Mouse (Mus musculus) embryonic facial prominence, embryonic 11.5 days (tissue): ENCODE measurements around the gene Aarsd1. TPM values are rescaled to one million over a fixed set of nuclear protein-coding genes. Genes with fewer than 3 reads are reported as not detected.

ENCODE experiments used
- ATAC-seq: fragments of 200-750 bp; cut with Nextera tagmentation; replicated peaks from 2 replicates; pipeline ENCODE4 v1.8.0; 2017; ENCODE audit warnings: low read depth; ENCODE audit not compliant: insufficient number of reproducible peaks, low FRiP score, low TSS enrichment
- DNase-seq: peaks from one replicate; pipeline ENCODE4 v3.0.0-alpha.2; 2015; ENCODE audit warnings: low spot score
- H3K27ac ChIP-seq: fragments of 300-500 bp; sonication (generic); replicated peaks from 2 replicates; pipeline ENCODE4 v1.5.1; 2014; ENCODE audit warnings: mild to moderate bottlenecking, low read depth, low read length, control low read depth
- H3K27me3 ChIP-seq: fragments of 300-500 bp; sonication (generic); 2 replicates; pipeline ENCODE4 v1.6.1; 2014; ENCODE audit warnings: mild to moderate bottlenecking, low read length, moderate library complexity, mixed read lengths; ENCODE audit not compliant: control insufficient read depth, insufficient read depth
- H3K36me3 ChIP-seq: fragments of 300-500 bp; sonication (generic); replicated peaks from 2 replicates; pipeline ENCODE4 v1.6.1; 2014; ENCODE audit warnings: low read depth, mild to moderate bottlenecking, low read length, moderate library complexity, mixed read lengths; ENCODE audit not compliant: control insufficient read depth, insufficient read depth
- H3K4me1 ChIP-seq: fragments of 300-500 bp; sonication (generic); 2 replicates; pipeline ENCODE4 v1.6.1; 2014; ENCODE audit warnings: low read length, mixed read lengths; ENCODE audit not compliant: control insufficient read depth, insufficient read depth
- H3K4me2 ChIP-seq: fragments of 300-500 bp; sonication (generic); 2 replicates; pipeline ENCODE4 v1.6.1; 2014; ENCODE audit warnings: low read depth, mild to moderate bottlenecking, control low read depth, low read length, moderate library complexity
- H3K4me3 ChIP-seq: fragments of 300-500 bp; sonication (generic); 2 replicates; pipeline ENCODE4 v1.5.1; 2014; ENCODE audit warnings: low read depth, low read length, control low read depth
- H3K9ac ChIP-seq: fragments of 300-500 bp; sonication (generic); replicated peaks from 2 replicates; pipeline ENCODE4 v1.6.1; 2014; ENCODE audit warnings: mild to moderate bottlenecking, control low read depth, low read length
- H3K9me3 ChIP-seq: fragments of 300-500 bp; sonication (generic); replicated peaks from 2 replicates; pipeline ENCODE4 v1.6.1; 2016; ENCODE audit warnings: mild to moderate bottlenecking, low read length, inconsistent platforms, mixed read lengths; ENCODE audit not compliant: control insufficient read depth
- WGBS: fragments of 180-500 bp; shearing (Covaris S2); extraction: QIAGEN DNeasy Blood & Tissue Kit; methylation state at CpG from one replicate; pipeline ENCODE4 v1.1.7; 2014; 5-methylcytosine and 5-hydroxymethylcytosine counted together
- polyA plus RNA-seq: library from polyadenylated mRNA; unstranded; fragments of >200 nt; fragmentation: Nextera tagmentation; extraction: Ambion mirVana; gene quantifications from 2 replicates; pipeline ENCODE4 v1.2.1, GENCODE M21; 2014

The Aarsd1 gene
- polyA plus RNA-seq, 1 experiment from 2014 or later = 90.9 TPM

GRCm38 (mm10) chr11:101426165-101426564 lies 8.8 kb upstream of the Aarsd1 start:
- Histone ChIP-seq H3K4me3 (peak overlapping the region; percentile 74), H3K4me1 (no peaks in the 10 kb centered on the region), H3K36me3 (peaks cover 2% of the 10 kb centered on the region; the same call in 1 of the 2 replicates), H3K9ac (no peak overlapping the region), H3K27me3 (no peaks in the 10 kb centered on the region), H3K27ac (no peak overlapping the region), H3K4me2 (peak overlapping the region; percentile 79), H3K9me3 (no peaks in the 10 kb centered on the region)
- 65% methylated on average over 8 of the region's 8 CpGs for WGBS
- no peak for ATAC-seq
- no peak for DNase-seq

GRCm38 (mm10) chr11:101424925-101425813 lies 7.8 kb upstream of the Aarsd1 start, which contains the start of the genes Rundc1 and Ptges3l:
Gene Rundc1 (plus strand): TSS chr11:101425085.
Gene Ptges3l (minus strand): TSS chr11:101425333.
- under 1% methylated on average over 76 of the region's 81 CpGs for WGBS
- H3K9me3 ChIP-seq = no peaks in the 10 kb centered on the region
- H3K36me3 ChIP-seq = peaks cover under 1% of the 10 kb centered on the region; the same call in 1 of the 2 replicates
- DNase-seq (peak; percentile 99), ATAC-seq (peak; percentile 83)
- H3K9ac ChIP-seq = peak within 1 kb of the TSS; percentile 66
- no peaks in the 10 kb centered on the region for H3K27me3 ChIP-seq
- H3K4me3 ChIP-seq = peak within 1 kb of the TSS; percentile 74
- peak within 1 kb of the TSS; percentile 79 for H3K4me2 ChIP-seq
- peak within 1 kb of the TSS; percentile 30 for H3K27ac ChIP-seq
- no peaks in the 10 kb centered on the region for H3K4me1 ChIP-seq

- Histone ChIP-seq H3K27me3 (no peaks in the 10 kb centered on the region), H3K9me3 (no peaks in the 10 kb centered on the region), H3K36me3 (no peaks in the 10 kb centered on the region), H3K4me1 (no peaks in the 10 kb centered on the region), H3K9ac (peak within 1 kb of the TSS; percentile 66), H3K4me2 (peak within 1 kb of the TSS; percentile 79), H3K4me3 (peak within 1 kb of the TSS; percentile 74), H3K27ac (peak within 1 kb of the TSS; percentile 30)
- DNase-seq (no peak), ATAC-seq (peak; percentile 35; the same call in 1 of the 2 replicates)
- 4% methylated on average over 23 of the region's 23 CpGs for WGBS
These were observed 6.9 kb upstream of the Aarsd1 start, which contains the start of gene Gm27029 for GRCm38 (mm10) chr11:101424105-101424851. Gene Gm27029 (minus strand): TSS chr11:101424796.

GRCm38 (mm10) chr11:101420148-101420547 lies 2.7 kb upstream of the Aarsd1 start:
- Histone ChIP-seq H3K4me3 (no peak overlapping the region), H3K27ac (no peak overlapping the region), H3K27me3 (no peaks in the 10 kb centered on the region), H3K9ac (no peak overlapping the region), H3K4me2 (no peak overlapping the region), H3K9me3 (no peaks in the 10 kb centered on the region), H3K4me1 (peaks cover 3% of the 10 kb centered on the region; the same call in 1 of the 2 replicates), H3K36me3 (no peaks in the 10 kb centered on the region)
- WGBS = 86% methylated on average over 5 of the region's 5 CpGs
- DNase-seq (no peak), ATAC-seq (no peak)

- 23% methylated on average over 3 of the region's 3 CpGs for WGBS
- ATAC-seq = no peak
- H3K9me3 ChIP-seq = no peaks in the 10 kb centered on the region
These were observed 2.2 kb upstream of the Aarsd1 start for GRCm38 (mm10) chr11:101419610-101420009.

GRCm38 (mm10) chr11:101418991-101419390 lies 1.6 kb upstream of the Aarsd1 start:
- H3K4me3 ChIP-seq = no peak overlapping the region
- H3K27ac ChIP-seq = no peak overlapping the region
- H3K4me1 ChIP-seq = peaks cover 3% of the 10 kb centered on the region; the same call in 1 of the 2 replicates
- ATAC-seq (no peak), DNase-seq (no peak)
- H3K36me3 ChIP-seq = no peaks in the 10 kb centered on the region
- no peak overlapping the region for H3K4me2 ChIP-seq
- WGBS = 48% methylated on average over 6 of the region's 6 CpGs
- no peaks in the 10 kb centered on the region for H3K27me3 ChIP-seq
- no peaks in the 10 kb centered on the region for H3K9me3 ChIP-seq
- no peak overlapping the region for H3K9ac ChIP-seq

More at GRCm38 (mm10) chr11:101419610-101420009, 2.2 kb upstream of the Aarsd1 start:
- peak; percentile 20 for DNase-seq
- H3K27ac ChIP-seq = no peak overlapping the region
- H3K4me2 ChIP-seq = no peak overlapping the region
- no peak overlapping the region for H3K9ac ChIP-seq
- no peaks in the 10 kb centered on the region for H3K36me3 ChIP-seq
- H3K27me3 ChIP-seq = no peaks in the 10 kb centered on the region
- no peak overlapping the region for H3K4me3 ChIP-seq
- H3K4me1 ChIP-seq = peaks cover 3% of the 10 kb centered on the region; the same call in 1 of the 2 replicates

GRCm38 (mm10) chr11:101416433-101417100 lies 848 bp downstream of the Aarsd1 start:
- H3K36me3 ChIP-seq = no peaks in the 10 kb centered on the region
- ATAC-seq = no peak; the same call in 1 of the 2 replicates
- peaks cover 3% of the 10 kb centered on the region; the same call in 1 of the 2 replicates for H3K4me1 ChIP-seq
- peak overlapping the region; percentile 81 for H3K4me2 ChIP-seq
- peak; percentile 29 for DNase-seq
- H3K9me3 ChIP-seq = no peaks in the 10 kb centered on the region
- H3K27me3 ChIP-seq = no peaks in the 10 kb centered on the region
- peak overlapping the region; percentile 90 for H3K9ac ChIP-seq
- 3% methylated on average over 11 of the region's 11 CpGs for WGBS
- peak overlapping the region; percentile 87 for H3K4me3 ChIP-seq
- H3K27ac ChIP-seq = peak overlapping the region; percentile 59; the same call in 1 of the 2 replicates
